Mouse (Mus musculus) embryonic facial prominence, embryonic 14.5 days (tissue): ENCODE data around the gene Tecpr1. TPM values are rescaled to one million over a fixed set of nuclear protein-coding genes. Genes with fewer than 3 reads are reported as not detected.

Experiments
- ATAC-seq: fragments of 200-750 bp; cut with Nextera tagmentation; 2 replicates; pipeline ENCODE4 v1.8.0; 2017; ENCODE audit warnings: low read depth, moderate number of reproducible peaks, moderate TSS enrichment
- DNase-seq: peaks from one replicate; pipeline ENCODE4 v3.0.0-alpha.2; 2015; ENCODE audit warnings: low spot score
- H3K27ac ChIP-seq: fragments of 300-500 bp; sonication (generic); replicated peaks from 2 replicates; pipeline ENCODE4 v1.5.1; 2014; ENCODE audit warnings: low read depth, mild to moderate bottlenecking, low read length, moderate library complexity
- H3K27me3 ChIP-seq: fragments of 300-500 bp; sonication (generic); replicated peaks from 2 replicates; pipeline ENCODE4 v1.6.1; 2014; ENCODE audit warnings: low read length; ENCODE audit not compliant: control insufficient read depth, insufficient read depth
- H3K36me3 ChIP-seq: fragments of 300-500 bp; sonication (generic); 2 replicates; pipeline ENCODE4 v1.6.1; 2014; ENCODE audit warnings: low read length, mixed read lengths; ENCODE audit not compliant: control insufficient read depth, insufficient read depth
- H3K4me1 ChIP-seq: fragments of 300-500 bp; sonication (generic); 2 replicates; pipeline ENCODE4 v1.6.1; 2014; ENCODE audit warnings: antibody characterized with exemption, low read length; ENCODE audit not compliant: control insufficient read depth, insufficient read depth
- H3K4me2 ChIP-seq: fragments of 300-500 bp; sonication (generic); 2 replicates; pipeline ENCODE4 v1.6.1; 2014; ENCODE audit warnings: low read depth, mild to moderate bottlenecking, low read length, moderate library complexity, mixed read lengths
- H3K4me3 ChIP-seq: fragments of 300-500 bp; sonication (generic); 2 replicates; pipeline ENCODE4 v1.5.1; 2014; ENCODE audit warnings: low read depth, mild to moderate bottlenecking, low read length
- H3K9ac ChIP-seq: fragments of 300-500 bp; sonication (generic); 2 replicates; pipeline ENCODE4 v1.6.1; 2014; ENCODE audit warnings: low read depth, mild to moderate bottlenecking, low read length, moderate library complexity, mixed read lengths
- H3K9me3 ChIP-seq: fragments of 300-500 bp; sonication (generic); 2 replicates; pipeline ENCODE4 v1.6.1; 2016; ENCODE audit warnings: low read length; ENCODE audit not compliant: control insufficient read depth
- WGBS: fragments of 180-500 bp; shearing (Covaris S2); extraction: QIAGEN DNeasy Blood & Tissue Kit; methylation state at CpG from one replicate; pipeline ENCODE4 v1.1.7; 2014; 5-methylcytosine and 5-hydroxymethylcytosine counted together
- polyA plus RNA-seq: library from polyadenylated mRNA; unstranded; fragments of >200 nt; fragmentation: Nextera tagmentation; extraction: Ambion mirVana; gene quantifications from 2 replicates; pipeline ENCODE4 v1.2.1, GENCODE M21; 2014

Tecpr1 gene
- polyA plus RNA-seq, 1 experiment from 2014 or later, result 19.3 TPM

DNA sequence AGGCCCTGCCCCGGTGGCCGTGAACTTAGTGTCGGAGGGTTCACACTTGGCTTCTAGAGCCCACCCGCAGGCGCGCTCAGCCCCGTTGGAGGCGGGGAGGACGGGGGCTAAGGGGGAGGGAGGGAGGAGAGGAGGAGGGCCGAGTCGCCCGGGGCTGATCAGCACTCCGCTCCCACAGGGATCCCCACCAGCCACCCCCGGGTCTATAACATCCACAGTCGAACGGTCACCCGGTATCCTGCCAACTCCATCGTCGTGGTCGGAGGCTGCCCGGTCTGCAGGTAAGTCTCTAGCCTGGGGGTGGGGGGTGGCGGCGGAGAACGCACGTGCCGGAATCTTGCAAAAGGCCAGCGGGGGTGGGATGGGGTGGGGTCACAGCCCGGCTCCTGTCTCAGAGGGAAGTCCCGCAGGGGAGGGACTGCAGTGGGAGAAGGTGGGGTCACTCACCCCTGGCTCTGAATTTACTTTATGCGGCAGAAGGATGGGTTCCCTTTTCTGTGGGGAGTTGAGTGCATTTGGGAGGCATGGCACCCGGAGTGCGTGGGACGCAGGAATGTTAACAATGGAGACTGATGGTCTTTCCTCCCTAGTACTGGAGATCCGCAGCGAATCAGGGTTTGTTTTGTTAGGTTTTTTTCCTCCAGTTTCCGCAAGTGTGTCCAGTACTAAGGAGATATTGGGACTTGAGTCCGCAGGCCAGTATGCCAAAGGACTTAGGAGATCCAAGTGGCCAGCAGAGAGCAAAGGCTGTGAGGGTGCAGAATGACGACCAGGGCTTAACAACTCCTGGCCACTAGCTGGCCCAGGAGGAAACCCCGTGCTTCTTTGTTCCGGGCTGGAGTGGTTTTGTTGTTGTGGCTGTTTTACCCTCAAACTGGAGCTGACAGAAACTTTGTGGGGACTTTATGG, 32.5 kb upstream of the Tecpr1 start:
- H3K27ac ChIP-seq, result peak overlapping the region; percentile 86
- H3K4me1 ChIP-seq, result peaks cover 38% of the 10 kb centered on the region
- peak overlapping the region; percentile 82 for H3K4me3 ChIP-seq
- ATAC-seq (peak; percentile 48), DNase-seq (peak; percentile 59)
- no peaks in the 10 kb centered on the region for H3K27me3 ChIP-seq
- H3K36me3 ChIP-seq, result peaks cover 21% of the 10 kb centered on the region; the same call in 1 of the 2 replicates
- WGBS, result under 1% methylated on average over 24 of the region's 40 CpGs
- H3K4me2 ChIP-seq, result peak overlapping the region; percentile 64
- no peaks in the 10 kb centered on the region for H3K9me3 ChIP-seq
- H3K9ac ChIP-seq, result peak overlapping the region; percentile 93

- ATAC-seq (peak; percentile 85), DNase-seq (peak; percentile 96)
- H3K4me2 ChIP-seq, result peak overlapping the region; percentile 64
- no peaks in the 10 kb centered on the region for H3K27me3 ChIP-seq
- peak overlapping the region; percentile 82 for H3K4me3 ChIP-seq
- H3K36me3 ChIP-seq, result 0 out of 2 replicates have a peak, but pooled peaks cover 17% of the 10 kb centered on the region
- peak overlapping the region; percentile 86 for H3K27ac ChIP-seq
- 0 out of 2 replicates have a peak, but pooled peaks cover 3% of the 10 kb centered on the region for H3K9me3 ChIP-seq
- H3K9ac ChIP-seq, result peak overlapping the region; percentile 93
- 0% methylated on average over 15 of the region's 84 CpGs for WGBS
- H3K4me1 ChIP-seq, result peaks cover 38% of the 10 kb centered on the region
Observed at GRCm38 (mm10) chr5:144254811-144255631, 31.6 kb upstream of the Tecpr1 start.

- peak overlapping the region; percentile 86 for H3K27ac ChIP-seq
- WGBS, result 56% methylated on average over 16 of the region's 16 CpGs
- 0 out of 2 replicates have a peak, but pooled peaks cover 5% of the 10 kb centered on the region for H3K9me3 ChIP-seq
- H3K9ac ChIP-seq, result 0 out of 2 replicates have a peak overlapping the region, but pooled peaks have one; percentile 37
- peak overlapping the region; percentile 82 for H3K4me3 ChIP-seq
- H3K27me3 ChIP-seq, result no peaks in the 10 kb centered on the region
- H3K36me3 ChIP-seq, result 0 out of 2 replicates have a peak, but pooled peaks cover 11% of the 10 kb centered on the region
- H3K4me2 ChIP-seq, result peak overlapping the region; percentile 64
- ATAC-seq, result peak; percentile 23
- H3K4me1 ChIP-seq, result peaks cover 33% of the 10 kb centered on the region
- DNase-seq, result no peak
Observed at GRCm38 (mm10) chr5:144254122-144254810, 30.9 kb upstream of the Tecpr1 start.

DNA sequence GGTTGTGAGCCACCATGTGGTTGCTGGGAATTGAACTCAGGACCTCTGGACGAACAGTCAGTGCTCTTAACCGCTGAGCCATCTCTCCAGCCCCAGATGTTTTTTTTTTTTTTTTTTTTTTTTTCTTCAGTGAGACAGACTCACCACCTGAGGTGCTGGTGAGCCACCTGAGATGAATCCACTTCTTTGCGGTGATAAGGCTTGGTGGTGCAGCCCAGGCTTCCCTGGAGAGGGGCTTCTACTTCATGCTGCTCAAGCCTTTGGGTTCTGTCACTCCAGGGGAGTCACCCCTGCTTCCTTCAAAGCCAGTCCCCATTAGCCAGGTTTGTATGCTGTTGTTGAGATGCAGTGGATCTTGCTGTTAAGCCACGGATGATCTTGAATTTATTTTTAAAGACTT, 29.8 kb upstream of the Tecpr1 start:
- Histone ChIP-seq H3K27ac (no peak overlapping the region), H3K9ac (no peak overlapping the region), H3K36me3 (0 out of 2 replicates have a peak, but pooled peaks cover 1% of the 10 kb centered on the region), H3K9me3 (0 out of 2 replicates have a peak, but pooled peaks cover 5% of the 10 kb centered on the region), H3K4me2 (no peak overlapping the region), H3K27me3 (no peaks in the 10 kb centered on the region), H3K4me3 (no peak overlapping the region), H3K4me1 (peaks cover 24% of the 10 kb centered on the region)
- no peak for DNase-seq
- no peak for ATAC-seq
- WGBS, result 72% methylated on average over 4 of the region's 4 CpGs

GRCm38 (mm10) chr5:144251876-144252577, 28.6 kb upstream of the Tecpr1 start:
- DNase-seq (no peak), ATAC-seq (no peak)
- Histone ChIP-seq H3K4me1 (peaks cover 22% of the 10 kb centered on the region), H3K27me3 (no peaks in the 10 kb centered on the region), H3K4me2 (no peak overlapping the region), H3K9ac (no peak overlapping the region), H3K9me3 (0 out of 2 replicates have a peak, but pooled peaks cover 5% of the 10 kb centered on the region), H3K27ac (no peak overlapping the region), H3K36me3 (no peaks in the 10 kb centered on the region), H3K4me3 (no peak overlapping the region)
- 81% methylated on average over 11 of the region's 13 CpGs for WGBS

GRCm38 (mm10) chr5:144249871-144250270, 26.5 kb upstream of the Tecpr1 start:
- no peak overlapping the region for H3K4me3 ChIP-seq
- 81% methylated on average over 3 of the region's 3 CpGs for WGBS
- DNase-seq, result no peak
- 0 out of 2 replicates have a peak, but pooled peaks cover 5% of the 10 kb centered on the region for H3K9me3 ChIP-seq
- H3K4me2 ChIP-seq, result no peak overlapping the region
- H3K36me3 ChIP-seq, result no peaks in the 10 kb centered on the region
- H3K9ac ChIP-seq, result no peak overlapping the region
- no peak overlapping the region for H3K27ac ChIP-seq
- H3K27me3 ChIP-seq, result no peaks in the 10 kb centered on the region
- no peak for ATAC-seq
- H3K4me1 ChIP-seq, result peaks cover 18% of the 10 kb centered on the region; the same call in 1 of the 2 replicates

GRCm38 (mm10) chr5:144247906-144248585, 24.6 kb upstream of the Tecpr1 start:
- Histone ChIP-seq H3K36me3 (no peaks in the 10 kb centered on the region), H3K9me3 (0 out of 2 replicates have a peak, but pooled peaks cover 5% of the 10 kb centered on the region), H3K4me2 (no peak overlapping the region), H3K27me3 (no peaks in the 10 kb centered on the region), H3K4me1 (peaks cover 12% of the 10 kb centered on the region; the same call in 1 of the 2 replicates), H3K27ac (no peak overlapping the region; the same call in 1 of the 2 replicates), H3K4me3 (no peak overlapping the region), H3K9ac (no peak overlapping the region)
- WGBS, result 54% methylated on average over 10 of the region's 10 CpGs
- ATAC-seq (no peak), DNase-seq (peak; percentile 26)
